Mouse (Mus musculus): ENCODE measurements around the gene Ift88.

Gene Ift88

GRCm38 (mm10) chr14:57537261-57538015, 113.6 kb downstream of the Ift88 start:
- ChIA-PET CTCF (interaction anchor here in 1 of 4 experiments (0.6 kb wide), 1 partner anchor 17 kb away, joined by 3 read pairs; no protein-coding TSS in a partner anchor), POLR2A (interaction anchor here in 2 of 4 experiments (0.7 to 4.0 kb wide), 15 partner anchors 8 to 110 kb away, joined by 3 to 18 read pairs (median 5); no protein-coding TSS in a partner anchor)

GRCm38 (mm10) chr14:57540683-57541082, 116.8 kb downstream of the Ift88 start:
- CTCF ChIA-PET: no interaction called here
- POLR2A ChIA-PET: interaction anchor here in 3 of 4 experiments (0.6 to 2.5 kb wide), 4 partner anchors 11 to 1923 kb away, joined by 4 to 9 read pairs (median 6); partner anchors contain the start of gene Rec8 (in 1 of the 3)

DNA sequence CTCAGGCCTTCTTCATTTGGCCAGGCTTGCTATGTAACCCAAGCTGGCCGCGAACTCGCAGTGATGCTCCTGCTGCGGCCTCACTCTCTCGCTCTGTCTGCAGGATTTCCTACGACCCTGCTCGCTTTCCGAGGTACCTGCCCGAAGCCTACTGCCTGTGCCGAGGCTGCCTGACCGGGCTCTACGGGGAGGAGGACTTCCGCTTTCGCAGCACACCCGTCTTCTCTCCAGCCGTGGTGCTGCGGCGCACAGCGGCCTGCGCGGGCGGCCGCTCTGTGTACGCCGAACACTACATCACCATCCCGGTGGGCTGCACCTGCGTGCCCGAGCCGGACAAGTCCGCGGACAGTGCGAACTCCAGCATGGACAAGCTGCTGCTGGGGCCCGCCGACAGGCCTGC, 118.4 kb downstream of the Ift88 start:
- ChIA-PET CTCF (interaction anchor here in 3 of 4 experiments (0.6 to 1.8 kb wide), 4 partner anchors 9 to 63 kb away, joined by 3 to 4 read pairs (median 3); no protein-coding TSS in a partner anchor), POLR2A (interaction anchor here (0.9 to 1.9 kb wide), 8 partner anchors 9 to 110 kb away, joined by 3 to 5 read pairs (median 4); no protein-coding TSS in a partner anchor)

GRCm38 (mm10) chr14:57543420-57544039, 119.7 kb downstream of the Ift88 start:
- POLR2A ChIA-PET: interaction anchor here in 1 of 4 experiments (1.7 to 2.6 kb wide), 2 partner anchors 15 to 108 kb away, joined by 3 to 18 read pairs; no protein-coding TSS in a partner anchor
- CTCF ChIA-PET: interaction anchor here in 1 of 4 experiments (1.3 kb wide), 1 partner anchor 10 kb away, joined by 3 read pairs; no protein-coding TSS in a partner anchor

DNA sequence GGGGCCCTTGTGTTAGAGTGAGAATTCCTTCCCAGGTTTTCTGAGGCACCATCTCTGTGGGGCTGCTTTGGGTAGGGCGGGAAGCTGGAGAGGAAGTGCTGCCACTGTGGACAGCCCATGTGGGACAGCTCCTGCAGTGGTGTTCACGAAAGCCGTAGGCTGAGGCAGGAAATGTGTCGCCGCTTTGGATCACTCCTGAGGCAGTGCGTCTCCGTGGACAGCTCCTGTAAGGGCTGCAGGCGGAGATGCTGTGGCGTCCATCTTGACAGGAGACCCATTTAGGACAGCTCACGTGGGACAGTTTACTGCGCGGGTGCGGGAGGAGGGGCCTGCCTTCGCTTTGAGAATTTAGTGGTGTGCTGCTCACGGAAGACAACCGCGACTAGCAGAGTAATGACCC, 121.7 kb downstream of the Ift88 start:
- ChIA-PET CTCF (interaction anchor here in 3 of 4 experiments (0.5 to 1.2 kb wide), 4 partner anchors 10 to 21 kb away, joined by 3 to 9 read pairs (median 4); no protein-coding TSS in a partner anchor), POLR2A (interaction anchor here in 2 of 4 experiments (0.6 to 2.7 kb wide), 13 partner anchors 8 to 187 kb away, joined by 3 to 20 read pairs (median 4); partner anchors contain the start of gene Eef1akmt1 (in 1 of the 2))

GRCm38 (mm10) chr14:57546131-57546530, 122.3 kb downstream of the Ift88 start:
- ChIA-PET CTCF (interaction anchor here in 2 of 4 experiments (1.1 to 1.2 kb wide), 2 partner anchors 12 to 13 kb away, joined by 4 to 5 read pairs; no protein-coding TSS in a partner anchor), POLR2A (interaction anchor here in 2 of 4 experiments (0.8 to 2.7 kb wide), 17 partner anchors 9 to 186 kb away, joined by 3 to 20 read pairs (median 4); partner anchors contain the start of gene Eef1akmt1 (in 1 of the 2))

- POLR2A ChIA-PET: interaction anchor here in 2 of 4 experiments (0.8 to 2.7 kb wide), 13 partner anchors 9 to 102 kb away, joined by 3 to 20 read pairs (median 4); partner anchors contain the start of gene Eef1akmt1 (in 1 of the 2)
- CTCF ChIA-PET: interaction anchor here in 2 of 4 experiments (0.6 to 1.1 kb wide), 2 partner anchors 13 to 15 kb away, joined by 4 to 5 read pairs; no protein-coding TSS in a partner anchor
Measured at GRCm38 (mm10) chr14:57546557-57547021, 122.7 kb downstream of the Ift88 start.

GRCm38 (mm10) chr14:57547062-57547461, 123.2 kb downstream of the Ift88 start:
- CTCF ChIA-PET: interaction anchor here in 2 of 4 experiments (0.6 to 1.1 kb wide), 2 partner anchors 13 to 15 kb away, joined by 4 to 5 read pairs; no protein-coding TSS in a partner anchor
- POLR2A ChIA-PET: interaction anchor here in 2 of 4 experiments (0.8 to 2.7 kb wide), 12 partner anchors 8 to 101 kb away, joined by 3 to 20 read pairs (median 4); partner anchors contain the start of gene Eef1akmt1 (in 1 of the 2)

DNA sequence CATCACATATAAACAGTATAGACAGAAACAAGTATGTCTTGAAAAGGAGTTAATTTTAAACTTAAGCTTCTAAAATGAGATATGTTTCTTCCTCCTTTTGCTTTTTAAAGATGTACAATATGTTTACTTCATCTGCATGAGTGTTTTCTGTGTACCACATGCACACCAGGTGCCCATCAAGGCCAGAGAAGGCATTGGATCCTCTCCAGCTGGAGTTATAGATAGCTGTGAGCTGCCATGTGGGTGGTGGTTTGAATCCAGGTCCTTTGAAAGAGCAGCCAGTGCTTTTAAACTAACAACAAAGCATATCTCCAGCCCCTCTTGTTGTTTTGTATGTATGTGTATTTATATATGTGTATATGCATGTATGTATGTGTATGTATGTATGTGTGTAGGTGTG, 129.1 kb downstream of the Ift88 start:
- CTCF ChIA-PET: interaction anchor here in 1 of 4 experiments (1.5 kb wide), 1 partner anchor 20 kb away, joined by 3 read pairs; no protein-coding TSS in a partner anchor
- POLR2A ChIA-PET: interaction anchor here in 1 of 4 experiments (1.0 to 1.6 kb wide), 2 partner anchors 13 to 16 kb away, joined by 3 to 7 read pairs; no protein-coding TSS in a partner anchor

DNA sequence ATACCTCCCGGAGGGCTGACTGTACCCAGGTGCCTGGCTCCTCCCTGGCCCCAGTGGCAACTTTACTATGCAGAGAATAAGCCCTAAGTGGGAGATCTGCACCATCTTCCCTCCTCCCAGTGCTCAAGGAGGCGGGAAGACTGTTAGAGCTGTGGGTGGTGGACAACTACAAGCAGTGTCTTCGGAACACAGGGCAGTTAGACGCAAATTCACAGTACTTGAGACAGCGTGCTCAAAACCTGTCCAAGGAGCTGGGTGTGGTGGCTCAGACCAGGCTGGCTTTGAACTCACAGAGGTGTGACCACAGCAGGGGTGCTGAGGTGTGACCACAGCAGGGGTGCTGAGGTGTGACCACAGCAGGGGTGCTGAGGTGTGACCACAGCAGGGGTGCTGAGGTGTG, 130.6 kb downstream of the Ift88 start:
- ChIA-PET POLR2A (interaction anchor here in 3 of 4 experiments (1.0 to 2.7 kb wide), 10 partner anchors 8 to 72 kb away, joined by 3 to 20 read pairs (median 4); partner anchors contain the start of gene Eef1akmt1 (in 1 of the 3)), CTCF (interaction anchor here in 2 of 4 experiments (0.5 to 1.3 kb wide), 2 partner anchors 21 kb away, joined by 3 to 4 read pairs; no protein-coding TSS in a partner anchor)

GRCm38 (mm10) chr14:57555471-57556070, 131.7 kb downstream of the Ift88 start:
- POLR2A ChIA-PET: interaction anchor here in 2 of 4 experiments (0.5 to 2.7 kb wide), 13 partner anchors 9 to 71 kb away, joined by 3 to 20 read pairs (median 5); partner anchors contain the start of gene Eef1akmt1 (in 1 of the 2)
- CTCF ChIA-PET: interaction anchor here in 2 of 4 experiments (0.7 kb wide), 2 partner anchors 10 to 171 kb away, joined by 3 to 9 read pairs; no protein-coding TSS in a partner anchor

- CTCF ChIA-PET: no interaction called here
- POLR2A ChIA-PET: interaction anchor here in 1 of 4 experiments (0.7 kb wide), 1 partner anchor 12 kb away, joined by 4 read pairs; no protein-coding TSS in a partner anchor
Measured at GRCm38 (mm10) chr14:57556922-57557321, 133.1 kb downstream of the Ift88 start.

DNA sequence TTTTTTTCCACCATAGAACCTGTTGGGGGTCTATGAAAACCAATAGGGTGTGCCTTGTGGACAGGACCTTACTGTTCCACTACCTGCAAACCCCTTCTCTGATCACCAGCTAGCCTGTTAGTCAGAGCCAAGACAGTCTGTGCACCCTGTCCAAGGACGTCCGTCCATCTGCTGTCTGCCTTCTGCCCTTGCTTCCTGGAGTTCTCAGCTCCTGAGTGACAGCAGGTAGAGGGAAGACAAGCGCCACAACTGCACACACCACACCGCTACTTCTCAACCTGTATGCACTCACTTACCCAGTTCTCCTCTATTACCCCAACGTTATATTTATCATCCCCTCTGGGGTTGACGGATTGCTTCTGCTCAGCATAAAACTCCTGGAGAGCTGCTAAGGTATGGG, 141.8 kb downstream of the Ift88 start:
- CTCF ChIA-PET: no interaction called here

More for the DNA sequence above, 141.8 kb downstream of the Ift88 start:
- POLR2A ChIA-PET: interaction anchor here in 3 of 4 experiments (0.7 to 1.3 kb wide), 4 partner anchors 13 to 179 kb away, joined by 3 to 4 read pairs (median 3); no protein-coding TSS in a partner anchor

All from embryonic stem cell, embryonic (primary cell).